Mouse (Mus musculus) midbrain, embryonic 13.5 days (tissue): Measurements from ENCODE around the gene Depdc1b. TPM values are rescaled to one million over a fixed set of nuclear protein-coding genes. Genes with fewer than 3 reads are reported as not detected.

Experiments
- polyA plus RNA-seq: library from polyadenylated mRNA; unstranded; fragments of >200 nt; fragmentation: Nextera tagmentation; extraction: Ambion mirVana; gene quantifications from 2 replicates; pipeline ENCODE4 v1.2.1, GENCODE M21; 2015

Depdc1b gene
- polyA plus RNA-seq, 1 experiment from 2014 or later = 5.7 TPM

Other genes starting within 250 kb of the Depdc1b start
- 75.4 and 81.5 TPM in 2 replicates for gene Ndufaf2, start 157.7 kb upstream of the Depdc1b start, polyA plus RNA-seq
- gene Ercc8, start 157.6 kb upstream of the Depdc1b start, polyA plus RNA-seq = 29.1 and 30.0 TPM in 2 replicates
- 0.74 and 0.99 TPM in 2 replicates for gene Elovl7, start 101.9 kb upstream of the Depdc1b start, polyA plus RNA-seq
- gene Pde4d, start 133.6 kb downstream of the Depdc1b start, polyA plus RNA-seq = 18.3 and 19.7 TPM in 2 replicates